Mouse (Mus musculus) olfactory bulb, adult 2 months (tissue): ENCODE data around the gene Gm20532. TPM values are rescaled to one million over a fixed set of nuclear protein-coding genes. Genes with fewer than 3 reads are reported as not detected.

ENCODE experiments used
- H3K27ac ChIP-seq: fragments of 200-500 bp; 2 replicates; pipeline ENCODE4 v1.5.1; 2012; ENCODE audit warnings: low read depth, low read length; ENCODE audit not compliant: insufficient read depth
- H3K4me1 ChIP-seq: fragments of 200-500 bp; 2 replicates; pipeline ENCODE4 v1.6.1; 2012; ENCODE audit warnings: low read length; ENCODE audit not compliant: control insufficient read depth, insufficient read depth
- H3K4me3 ChIP-seq: fragments of 200-500 bp; 2 replicates; pipeline ENCODE4 v1.5.1; 2012; ENCODE audit warnings: mild to moderate bottlenecking, low read depth, low read length, moderate library complexity; ENCODE audit not compliant: insufficient read depth
- CTCF ChIP-seq: fragments of 200-500 bp; IDR thresholded peaks from 2 replicates; pipeline ENCODE4 v1.5.1; 2012; ENCODE audit warnings: low read depth, mild to moderate bottlenecking, low read length, moderate library complexity; ENCODE audit not compliant: insufficient read depth
- POLR2A ChIP-seq: fragments of 200-500 bp; IDR thresholded peaks from 2 replicates; pipeline ENCODE4 v1.6.1; 2012; ENCODE audit warnings: mild to moderate bottlenecking, low read depth, low read length, moderate library complexity; ENCODE audit not compliant: insufficient read depth
- WGBS: fragments of 180-500 bp; shearing (Covaris S2); methylation state at CpG from one replicate; pipeline ENCODE4 v1.1.7; 2018; 5-methylcytosine and 5-hydroxymethylcytosine counted together
- polyA plus RNA-seq: library from polyadenylated mRNA; stranded (reverse); fragments of >200 nt; gene quantifications from 2 replicates; pipeline ENCODE4 v1.2.4, GENCODE M21; 2012; ENCODE audit warnings: low replicate concordance; ENCODE audit not compliant: missing spikeins, insufficient read depth, insufficient read length

The Gm20532 gene
- polyA plus RNA-seq, 1 experiment = not detected

DNA sequence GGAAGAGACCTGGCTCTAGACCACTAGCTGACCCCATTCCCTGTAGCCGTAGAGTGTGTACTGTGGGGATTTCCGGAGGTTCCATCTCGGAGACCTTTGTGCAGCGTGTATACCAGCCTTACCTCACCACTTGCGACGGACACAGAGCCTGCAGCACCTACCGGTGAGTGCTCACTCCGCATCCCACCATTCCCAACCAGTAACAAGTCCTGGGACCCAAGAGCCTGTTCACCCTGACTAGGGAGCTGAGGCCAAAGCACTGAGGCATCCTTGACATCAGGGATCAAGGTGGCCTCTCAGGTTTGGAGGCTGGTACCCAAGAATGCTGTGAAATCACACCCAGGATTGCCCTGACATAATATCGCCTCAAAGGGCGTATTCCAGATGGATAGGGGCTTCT, 2.8 kb downstream of the Gm20532 start:
- 89% methylated on average over 10 of the region's 10 CpGs for WGBS
- H3K27ac ChIP-seq = no peak overlapping the region
- no peak overlapping the region for H3K4me3 ChIP-seq
- H3K4me1 ChIP-seq = peaks cover 11% of the 10 kb centered on the region
- TF ChIP-seq CTCF (no peak), POLR2A (no peak)

GRCm38 (mm10) chr2:26590282-26590681, 3.8 kb downstream of the Gm20532 start:
- no peak overlapping the region for H3K4me3 ChIP-seq
- peaks cover 11% of the 10 kb centered on the region for H3K4me1 ChIP-seq
- H3K27ac ChIP-seq = no peak overlapping the region
- TF ChIP-seq CTCF (no peak), POLR2A (no peak)
- WGBS = 94% methylated on average over 7 of the region's 7 CpGs

DNA sequence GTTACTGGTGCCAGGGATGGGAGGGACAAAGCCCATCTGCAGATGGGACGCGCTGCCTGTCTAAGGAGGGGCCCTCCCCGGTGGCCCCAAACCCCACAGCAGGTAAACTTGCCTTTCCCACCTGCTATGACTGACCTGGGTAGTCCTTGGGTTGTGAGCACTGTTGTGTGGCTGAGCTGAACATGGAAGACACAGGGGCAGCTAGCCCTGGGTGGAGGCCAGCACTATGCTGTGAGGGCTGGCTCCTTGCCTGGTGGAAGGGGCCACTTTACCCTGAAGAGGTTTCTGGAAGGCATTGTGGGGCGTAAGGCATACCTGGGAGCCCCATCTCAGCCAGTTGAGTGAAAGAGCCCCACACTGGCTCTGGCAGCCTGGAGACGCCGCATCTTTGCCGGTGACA, 4.5 kb downstream of the Gm20532 start:
- H3K4me1 ChIP-seq = peaks cover 11% of the 10 kb centered on the region
- TF ChIP-seq CTCF = no peak
- TF ChIP-seq POLR2A = no peak
- 89% methylated on average over 7 of the region's 7 CpGs for WGBS

DNA sequence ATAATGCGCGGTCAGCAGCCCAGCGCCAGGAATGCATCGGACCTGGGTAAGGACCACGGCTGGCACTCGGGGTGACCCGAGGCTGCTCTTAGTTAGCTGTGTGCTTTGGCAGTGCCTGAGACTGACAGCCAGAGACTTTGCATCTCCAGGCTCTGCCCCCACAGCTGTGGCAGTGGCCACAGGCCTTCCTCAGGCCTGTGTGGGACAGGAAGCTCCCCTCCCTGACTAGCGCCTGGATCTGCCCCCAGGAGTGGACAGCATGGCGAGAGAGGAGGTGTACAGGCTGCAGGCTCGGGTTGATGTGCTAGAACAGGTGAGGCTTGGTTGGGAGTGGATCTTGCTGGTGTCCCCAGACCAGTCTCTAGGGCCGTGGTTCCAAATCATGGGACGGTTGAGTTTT, 5.0 kb downstream of the Gm20532 start:
- no peak overlapping the region for H3K27ac ChIP-seq
- 88% methylated on average over 12 of the region's 12 CpGs for WGBS
- peaks cover 11% of the 10 kb centered on the region for H3K4me1 ChIP-seq
- H3K4me3 ChIP-seq = no peak overlapping the region
- TF ChIP-seq CTCF (no peak), POLR2A (no peak)

More for the DNA sequence above, 4.5 kb downstream of the Gm20532 start:
- H3K27ac ChIP-seq = no peak overlapping the region
- no peak overlapping the region for H3K4me3 ChIP-seq

DNA sequence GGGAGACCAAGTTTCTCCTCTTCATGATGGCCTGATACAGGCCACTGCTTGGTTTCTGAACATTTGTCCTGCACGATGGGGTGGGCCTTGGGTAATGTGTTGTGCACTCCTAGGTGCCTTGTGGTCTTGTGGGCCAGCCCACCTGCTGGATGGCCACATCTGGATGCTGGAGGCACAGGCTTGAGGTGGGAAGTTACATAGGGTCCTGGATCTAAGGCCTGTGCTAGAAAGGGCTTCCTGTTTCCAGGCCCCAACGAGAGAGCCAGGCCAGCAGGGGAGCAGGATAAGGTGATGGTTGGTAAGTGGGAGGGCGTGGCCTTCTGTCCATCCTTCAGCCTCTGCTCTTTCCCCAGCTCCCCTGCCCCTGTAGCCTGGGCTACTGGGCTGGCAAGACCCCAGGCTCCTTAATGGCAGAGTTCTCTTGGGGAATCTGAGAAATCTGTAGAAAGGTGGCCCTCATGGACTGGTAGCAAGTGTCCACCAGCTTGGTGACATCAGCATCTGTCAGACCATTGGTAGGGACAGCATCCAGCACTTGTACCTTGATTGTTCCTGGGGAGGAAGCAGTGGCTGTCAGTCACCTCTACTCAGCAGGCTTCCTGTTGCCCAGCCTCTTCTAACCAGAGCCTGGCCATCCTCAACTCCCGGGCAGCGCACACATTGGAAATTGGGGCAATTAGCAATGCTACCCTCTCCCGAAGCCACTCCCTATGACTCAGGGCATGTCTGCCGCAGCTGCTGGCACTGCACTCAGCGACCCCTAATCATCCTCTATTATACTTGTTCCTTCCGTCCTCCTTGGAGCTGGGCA, 7.0 kb downstream of the Gm20532 start:
- TF ChIP-seq POLR2A (no peak), CTCF (no peak)
- H3K4me3 ChIP-seq = no peak overlapping the region
- no peak overlapping the region for H3K27ac ChIP-seq
- peaks cover 5% of the 10 kb centered on the region for H3K4me1 ChIP-seq
- 53% methylated on average over 9 of the region's 9 CpGs for WGBS

DNA sequence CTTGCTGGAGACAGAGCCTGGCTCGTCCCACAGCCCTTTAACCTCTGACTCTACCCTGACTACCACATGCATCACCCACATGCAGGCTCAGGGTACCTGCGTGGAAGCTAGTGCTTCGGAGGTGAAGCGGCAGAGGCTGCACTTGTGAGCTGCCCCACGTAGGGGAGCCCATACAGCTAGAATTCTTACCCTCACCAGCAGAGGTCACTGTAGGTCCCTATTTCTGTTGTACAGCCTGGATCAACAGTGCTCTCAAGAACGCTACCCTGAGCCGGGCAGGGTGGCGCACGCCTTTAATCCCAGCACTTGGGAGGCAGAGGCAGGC, 7.5 kb downstream of the Gm20532 start:
- H3K27ac ChIP-seq = no peak overlapping the region
- no peak for TF ChIP-seq POLR2A
- no peak for TF ChIP-seq CTCF
- peaks cover 5% of the 10 kb centered on the region for H3K4me1 ChIP-seq
- WGBS = 52% methylated on average over 9 of the region's 9 CpGs
- no peak overlapping the region for H3K4me3 ChIP-seq

DNA sequence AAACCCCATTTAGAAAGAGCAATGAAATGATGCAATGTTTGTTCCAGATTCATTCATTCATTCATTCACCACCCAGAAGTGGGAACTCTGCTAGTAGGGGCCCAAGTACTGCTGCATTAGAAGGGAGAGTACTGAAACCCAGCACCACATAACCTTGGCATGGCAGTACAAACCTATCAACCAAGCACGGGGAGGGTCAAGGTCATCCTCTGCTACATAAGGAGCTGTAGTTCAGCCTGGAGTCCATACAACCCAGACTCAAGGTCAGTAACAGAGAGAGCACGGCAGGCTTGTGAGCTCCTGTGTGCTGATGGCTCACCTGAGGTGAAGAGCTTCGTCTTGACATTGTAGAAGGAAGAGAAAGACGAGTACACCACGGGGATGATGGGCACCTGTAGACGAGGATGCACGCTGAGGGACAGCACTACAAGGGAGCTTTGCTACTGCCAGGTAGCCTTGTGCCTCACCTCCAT, 8.1 kb downstream of the Gm20532 start:
- H3K4me1 ChIP-seq = peaks cover 5% of the 10 kb centered on the region
- H3K4me3 ChIP-seq = no peak overlapping the region
- WGBS = 81% methylated on average over 7 of the region's 7 CpGs
- TF ChIP-seq POLR2A (no peak), CTCF (no peak)
- H3K27ac ChIP-seq = no peak overlapping the region

GRCm38 (mm10) chr2:26594934-26595724, 8.7 kb downstream of the Gm20532 start:
- 93% methylated on average over 6 of the region's 6 CpGs for WGBS
- TF ChIP-seq CTCF (no peak), POLR2A (no peak)

More at GRCm38 (mm10) chr2:26594934-26595724, 8.7 kb downstream of the Gm20532 start:
- Histone ChIP-seq H3K4me3 (no peak overlapping the region), H3K27ac (no peak overlapping the region), H3K4me1 (peaks cover 5% of the 10 kb centered on the region)
